Mouse (Mus musculus) macrophage (primary cell): ENCODE measurements at regions not wholly inside any gene's neighbourhood (a gene's known extent, or its start where the extent isn't known, plus 50 kb on each side); places are given as distances from the start of the nearest gene placed in this dataset.

Experiments
- H3K27ac ChIP-seq: fragments of 350-480 bp; formaldehyde crosslinking; 2 replicates; pipeline ENCODE4 v1.9.0; 2021
- H3K36me3 ChIP-seq: fragments of 350-480 bp; formaldehyde crosslinking; 2 replicates; pipeline ENCODE4 v1.9.0; 2021; ENCODE audit errors: inconsistent target
- H3K4me3 ChIP-seq: fragments of 350-480 bp; formaldehyde crosslinking; 2 replicates; pipeline ENCODE4 v1.9.0; 2021; ENCODE audit errors: inconsistent target
- H3K79me2 ChIP-seq: fragments of 350-480 bp; formaldehyde crosslinking; 2 replicates; pipeline ENCODE4 v1.9.0; 2021; ENCODE audit errors: inconsistent target
- WGBS: methylation state at CpG from one replicate; pipeline ENCODE4 v1.1.7; 2026; ENCODE audit warnings: inconsistent platforms; ENCODE audit not compliant: missing documents; 5-methylcytosine and 5-hydroxymethylcytosine counted together

- H3K4me3 ChIP-seq = no peak overlapping the region
- H3K27ac ChIP-seq = no peak overlapping the region
- WGBS = 64% methylated on average over 9 of the region's 9 CpGs
- H3K79me2 ChIP-seq = no peaks in the 10 kb centered on the region
- no peaks in the 10 kb centered on the region for H3K36me3 ChIP-seq
Measured at GRCm38 (mm10) chr2:160587015-160587835, 58.5 kb upstream of the Top1 start.

GRCm38 (mm10) chr2:160588401-160588800 lies 57.3 kb upstream of the Top1 start:
- 86% methylated on average over 9 of the region's 9 CpGs for WGBS
- no peak overlapping the region for H3K4me3 ChIP-seq

GRCm38 (mm10) chr2:160590209-160590910 lies 55.3 kb upstream of the Top1 start:
- no peak overlapping the region for H3K4me3 ChIP-seq
- 78% methylated on average over 13 of the region's 13 CpGs for WGBS
- no peaks in the 10 kb centered on the region for H3K79me2 ChIP-seq
- no peaks in the 10 kb centered on the region for H3K36me3 ChIP-seq
- no peak overlapping the region for H3K27ac ChIP-seq

More at GRCm38 (mm10) chr2:160588401-160588800, 57.3 kb upstream of the Top1 start:
- no peaks in the 10 kb centered on the region for H3K36me3 ChIP-seq
- H3K27ac ChIP-seq = no peak overlapping the region
- H3K79me2 ChIP-seq = no peaks in the 10 kb centered on the region

GRCm38 (mm10) chr2:160591446-160592180 lies 54.1 kb upstream of the Top1 start:
- no peaks in the 10 kb centered on the region for H3K36me3 ChIP-seq
- H3K79me2 ChIP-seq = no peaks in the 10 kb centered on the region
- no peak overlapping the region for H3K27ac ChIP-seq
- no peak overlapping the region for H3K4me3 ChIP-seq
- 69% methylated on average over 18 of the region's 18 CpGs for WGBS

GRCm38 (mm10) chr2:160593035-160593434 lies 52.7 kb upstream of the Top1 start:
- no peak overlapping the region for H3K4me3 ChIP-seq
- 24% methylated on average over 2 of the region's 2 CpGs for WGBS
- H3K36me3 ChIP-seq = no peaks in the 10 kb centered on the region
- H3K79me2 ChIP-seq = no peaks in the 10 kb centered on the region
- no peak overlapping the region for H3K27ac ChIP-seq
